Mouse (Mus musculus): ENCODE data around the gene Tkfc. TPM values are rescaled to one million over a fixed set of nuclear protein-coding genes. Genes with fewer than 3 reads are reported as not detected.

The Tkfc gene
- total RNA-seq, 4 experiments from 2014 or later = 9.4 to 11.3 (median 10.2) TPM

Other genes starting within 250 kb of the Tkfc start
- gene Syt7, start 216.6 kb downstream of the Tkfc start, total RNA-seq (2022) = 10 to 100 TPM; 33.2 to 39.1 (median 35.8) TPM
- gene Lrrc10b, start 148.2 kb downstream of the Tkfc start, total RNA-seq (2022) = 1 to 10 TPM in 2 of 4 experiments, under 1 TPM in 2; 0.38 to 6.4 (median 1.9) TPM
- gene Ppp1r32, start 122.7 kb downstream of the Tkfc start, total RNA-seq (2022) = under 1 TPM in 3 of 4 experiments, not detected in 1; 0.22 to 0.38 (median 0.28) TPM
- 10 to 100 TPM; 19.5 to 23.3 (median 21.8) TPM for gene Cpsf7, start 80.4 kb downstream of the Tkfc start, total RNA-seq (2022)
- gene Sdhaf2, start 79.5 kb downstream of the Tkfc start, total RNA-seq (2022) = 10 to 100 TPM; 70.8 to 93.2 (median 82.9) TPM
- 1 to 10 TPM; 4.1 to 8.3 (median 5.7) TPM for gene Tmem216, start 49.4 kb downstream of the Tkfc start, total RNA-seq (2022)
- gene Cyb561a3, start 28.5 kb downstream of the Tkfc start, total RNA-seq (2022) = 10 to 100 TPM; 11.1 to 12.9 (median 12.0) TPM
- 1 to 10 TPM; 1.6 to 4.0 (median 2.3) TPM for gene Tmem138, start 28.3 kb downstream of the Tkfc start, total RNA-seq (2022)
- gene Ddb1, start 327 bp downstream of the Tkfc start, total RNA-seq (2022) = 100 to 1,000 TPM; 132 to 146 (median 139) TPM
- not detected for gene Vwce, start 28.6 kb upstream of the Tkfc start, total RNA-seq (2022)
- not detected for gene Pga5, start 72.4 kb upstream of the Tkfc start, total RNA-seq (2022)
- gene Vps37c, start 83.1 kb upstream of the Tkfc start, total RNA-seq (2022) = 10 to 100 TPM; 21.0 to 25.1 (median 23.0) TPM
- under 1 TPM; 0.16 to 0.26 (median 0.21) TPM for gene Cd5, start 133.3 kb upstream of the Tkfc start, total RNA-seq (2022)
- gene Cd6, start 224.4 kb upstream of the Tkfc start, total RNA-seq (2022) = under 1 TPM in 1 of 4 experiments, not detected in 3; 0.37 TPM
- 1 to 10 TPM; 1.7 to 2.7 (median 2.1) TPM for gene Slc15a3, start 234.1 kb upstream of the Tkfc start, total RNA-seq (2022)

Data from heart, adult 8-10 months (tissue).